Mouse (Mus musculus) heart, adult 11 months (tissue): Measurements from ENCODE around the gene Rmnd5b.
"Not testable (repeated sequence)": the region's sequence is repeated elsewhere in the genome, so short reads cannot be mapped to it uniquely, and the experiment has no call there.

Experiments used
- DNase-seq: peaks from one replicate; pipeline ENCODE4 v3.0.0; 2022

Rmnd5b gene

DNA sequence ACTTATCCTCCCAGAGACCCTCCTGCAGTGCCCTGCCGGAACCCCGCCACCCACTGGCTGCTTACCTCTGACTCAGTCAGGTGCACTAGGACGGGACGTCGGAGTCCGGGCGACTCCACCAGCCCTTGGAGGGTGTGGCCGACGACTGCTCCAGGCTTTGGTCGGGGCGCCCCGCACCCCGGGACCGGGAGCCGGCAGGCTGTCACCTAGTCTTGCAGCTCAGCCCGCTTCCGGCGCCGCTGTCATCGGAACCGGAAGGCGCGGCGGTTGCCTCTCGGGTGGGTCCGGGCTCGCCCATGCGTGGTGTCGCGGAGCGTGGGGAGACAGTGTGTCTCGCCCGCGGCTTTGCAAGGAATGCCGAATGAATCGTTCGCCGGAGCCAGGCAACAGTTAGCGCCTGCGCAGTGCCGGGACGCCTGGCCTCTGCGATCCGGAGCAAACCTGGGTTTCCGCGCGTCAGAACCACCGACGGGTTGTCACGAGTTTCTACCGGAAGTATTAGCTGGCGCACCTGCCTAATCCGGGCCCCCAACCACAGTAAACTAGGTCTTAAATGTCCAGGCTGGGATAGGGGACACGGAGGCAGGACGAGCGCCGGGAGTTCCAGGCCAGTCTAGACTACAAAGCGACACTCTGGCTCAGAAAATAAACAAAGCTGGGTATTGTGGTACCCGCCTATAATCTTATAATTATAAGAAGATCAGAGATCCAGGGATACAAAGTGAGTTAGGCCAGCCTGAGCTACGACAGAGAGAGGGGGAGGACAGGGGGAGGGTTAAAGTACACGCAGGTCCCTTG is at the start of gene Rmnd5b:
Gene Rmnd5b (minus strand): TSS at position 372 of the 798 bp plus-strand sequence.
- DNase-seq = peak; percentile 99

DNA sequence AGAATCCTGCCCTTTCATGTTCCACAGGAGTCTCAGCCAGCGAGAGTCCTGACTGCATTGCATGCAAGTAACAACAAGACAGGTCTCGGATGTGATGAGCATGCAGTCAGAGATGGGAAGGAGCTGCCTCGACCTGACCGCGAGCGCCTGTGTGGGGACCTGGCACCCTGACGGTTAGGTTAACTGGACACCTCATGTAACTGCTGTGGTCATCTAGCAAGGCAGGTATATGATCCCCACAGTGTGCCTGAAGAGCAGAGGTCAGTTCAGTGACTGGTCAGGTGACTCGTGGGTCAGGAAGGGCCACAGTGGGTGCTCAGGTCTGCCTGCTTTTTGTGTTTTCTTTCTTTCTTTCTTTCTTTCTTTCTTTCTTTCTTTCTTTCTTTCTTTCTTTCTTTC is 46.3 kb upstream of the Rmnd5b start:
- peak; percentile 58 for DNase-seq

DNA sequence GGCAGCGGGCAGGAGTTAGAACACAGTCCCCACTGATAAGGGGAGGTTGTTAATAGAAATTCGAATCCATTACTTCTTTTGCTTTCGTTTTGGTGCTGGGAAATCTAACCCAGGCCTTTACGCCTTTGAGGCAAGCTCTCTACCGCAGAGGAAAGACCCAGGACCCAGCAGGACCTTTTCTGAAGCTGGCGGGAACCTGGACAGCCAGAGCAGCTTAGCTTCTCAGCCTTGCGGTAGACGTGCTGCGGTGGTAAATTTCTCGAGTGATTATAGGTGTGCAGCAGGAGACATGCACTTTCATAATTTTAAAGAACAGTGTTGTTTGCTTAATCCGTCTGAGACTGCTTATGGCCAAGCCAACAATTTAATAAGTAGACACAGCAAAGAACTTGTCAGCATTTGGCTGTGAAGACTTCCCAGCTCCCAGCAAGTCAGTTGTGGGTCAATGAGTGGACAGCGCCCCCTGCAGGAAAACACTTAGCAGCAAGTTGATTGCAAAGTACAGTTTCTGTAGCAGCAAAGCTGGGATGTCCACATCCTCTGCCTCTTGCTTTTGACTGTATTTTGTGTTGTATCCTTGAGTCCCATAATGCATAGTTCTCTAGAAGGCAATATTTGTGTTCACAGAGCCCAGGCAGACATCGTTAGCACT is 45.8 kb upstream of the Rmnd5b start:
- DNase-seq = peak; percentile 95

DNA sequence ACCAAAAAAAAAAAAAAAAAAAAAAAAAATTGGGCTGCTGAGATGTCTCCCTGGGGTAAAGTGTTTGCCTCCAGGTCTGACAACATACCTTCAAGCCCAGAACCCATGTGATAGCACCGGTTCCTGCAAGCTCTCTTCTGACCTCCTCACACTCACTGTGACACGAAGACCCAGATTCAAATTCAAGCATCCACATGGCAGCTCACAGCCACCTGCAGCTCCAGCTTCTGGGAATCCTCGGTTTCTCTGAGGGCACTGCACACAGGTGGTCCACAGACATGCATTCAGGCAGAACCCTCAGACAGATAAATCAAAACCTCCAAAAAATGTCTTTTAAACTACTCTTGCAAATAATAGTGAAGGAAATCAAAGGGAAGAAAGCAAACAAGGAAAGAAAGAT is 43.8 kb upstream of the Rmnd5b start:
- peak; percentile 76 for DNase-seq

DNA sequence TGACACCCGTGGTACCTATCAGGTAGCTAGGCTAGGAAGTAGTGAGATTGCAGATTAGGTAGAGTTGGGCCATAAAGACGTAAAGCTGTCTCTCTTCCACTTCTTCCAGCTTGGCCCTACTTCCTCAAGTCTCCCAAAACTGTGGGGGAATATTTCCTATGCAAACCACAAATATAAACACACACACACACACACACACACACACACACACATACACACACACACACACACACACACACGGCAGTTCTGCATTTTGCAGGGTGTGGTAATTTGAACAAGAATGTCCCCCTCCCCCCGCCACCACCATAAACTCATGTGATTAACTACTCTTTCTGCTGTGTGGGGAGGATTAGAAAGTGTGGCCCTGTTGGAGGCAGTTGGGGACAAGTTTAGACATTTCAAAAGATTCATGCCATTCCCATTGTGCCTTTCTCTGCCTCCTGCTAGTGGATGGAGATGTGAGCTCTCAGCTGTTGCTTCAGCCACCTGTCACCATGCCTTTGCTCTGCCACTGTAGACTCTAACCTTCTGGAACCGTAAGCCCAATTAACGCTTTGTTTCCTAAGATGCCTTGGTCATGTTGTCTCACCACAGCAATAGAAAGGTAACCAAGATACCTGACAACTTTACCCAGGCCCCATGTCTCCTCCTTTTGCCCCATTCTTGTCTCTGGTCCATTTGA is 42.2 kb upstream of the Rmnd5b start:
- DNase-seq = peak; percentile 88

DNA sequence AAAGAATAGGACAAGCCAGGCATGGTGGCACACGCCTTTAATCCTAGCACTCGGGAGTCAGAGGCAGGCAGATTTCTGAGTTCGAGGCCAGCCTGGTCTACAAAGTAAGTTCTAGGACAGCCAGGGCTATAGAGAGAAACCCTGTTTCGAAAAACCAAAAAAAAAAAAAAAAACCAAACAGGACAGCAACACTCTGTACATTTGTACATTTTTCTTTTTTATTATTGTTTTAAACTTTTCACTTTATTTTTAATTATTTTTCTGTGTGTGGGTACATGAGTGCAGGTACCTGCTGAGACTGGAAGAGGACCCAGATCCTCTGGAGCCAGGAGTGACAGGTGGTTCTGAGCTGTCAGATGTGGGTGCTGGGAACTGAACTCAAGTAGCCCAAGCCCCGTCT is 39.7 kb upstream of the Rmnd5b start:
- no peak for DNase-seq

- DNase-seq = peak; percentile 85
Observed at GRCm38 (mm10) chr11:51673291-51673690, 37.6 kb upstream of the Rmnd5b start.

GRCm38 (mm10) chr11:51671376-51671775 is 35.7 kb upstream of the Rmnd5b start:
- DNase-seq = peak; percentile 77

DNA sequence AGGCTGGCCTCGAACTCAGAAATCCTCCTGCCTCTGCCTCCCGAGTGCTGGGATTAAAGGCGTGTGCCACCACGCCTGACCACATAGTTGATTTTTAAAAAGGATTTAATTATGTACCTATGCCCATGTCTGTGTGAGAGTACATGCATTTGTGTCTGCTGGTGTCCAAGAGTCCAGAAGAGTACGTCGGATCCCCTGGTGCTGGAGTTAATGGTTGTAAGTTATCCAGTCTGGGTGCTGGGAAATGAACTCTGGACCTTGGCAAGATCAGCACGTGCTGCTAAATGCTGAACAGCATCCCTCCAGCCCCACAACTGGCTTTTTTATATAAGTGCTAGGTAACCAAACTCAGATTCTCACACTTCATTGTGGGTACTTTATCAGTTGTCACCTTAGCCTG is 35.1 kb upstream of the Rmnd5b start:
- DNase-seq = peak; percentile 68

DNA sequence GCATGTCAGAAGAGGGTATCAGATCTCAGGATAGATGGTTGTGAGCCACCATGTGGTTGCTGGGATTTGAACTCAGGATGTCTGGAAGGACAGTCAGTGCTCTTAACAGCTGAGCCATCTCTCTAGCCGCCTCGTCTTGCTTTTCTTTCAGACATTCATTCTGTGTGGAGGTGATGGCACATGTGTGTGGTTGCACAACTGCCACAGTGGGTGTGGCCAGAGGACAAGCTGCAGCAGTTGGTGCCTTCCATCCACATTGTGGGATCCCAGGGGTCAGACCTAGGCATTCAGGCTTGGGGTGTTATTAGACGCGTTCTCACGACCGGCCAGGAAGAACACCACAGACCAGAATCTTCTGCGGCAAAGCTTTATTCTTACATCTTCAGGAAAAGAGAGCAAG is 29.1 kb upstream of the Rmnd5b start:
- not testable (repeated sequence) for DNase-seq

DNA sequence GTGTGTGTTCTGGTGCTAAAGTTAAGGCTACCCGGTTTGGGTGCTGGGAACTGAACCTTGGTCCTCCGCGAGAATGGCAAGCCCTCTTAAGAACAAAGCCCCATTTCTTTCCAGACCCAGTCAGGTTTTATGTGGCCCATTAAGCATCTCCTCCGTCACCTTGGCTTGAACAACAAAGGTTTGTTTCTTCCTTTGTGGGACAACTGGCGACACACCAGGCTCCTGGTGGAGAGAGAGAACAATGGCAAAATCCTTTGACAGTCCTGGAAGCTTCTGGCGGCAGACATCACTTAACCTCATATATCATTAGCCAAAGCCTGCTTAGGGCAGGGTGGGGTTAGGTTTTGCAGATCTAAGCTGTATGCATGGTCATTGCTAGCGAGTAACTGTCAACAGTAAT is 26.9 kb upstream of the Rmnd5b start:
- peak; percentile 81 for DNase-seq

DNA sequence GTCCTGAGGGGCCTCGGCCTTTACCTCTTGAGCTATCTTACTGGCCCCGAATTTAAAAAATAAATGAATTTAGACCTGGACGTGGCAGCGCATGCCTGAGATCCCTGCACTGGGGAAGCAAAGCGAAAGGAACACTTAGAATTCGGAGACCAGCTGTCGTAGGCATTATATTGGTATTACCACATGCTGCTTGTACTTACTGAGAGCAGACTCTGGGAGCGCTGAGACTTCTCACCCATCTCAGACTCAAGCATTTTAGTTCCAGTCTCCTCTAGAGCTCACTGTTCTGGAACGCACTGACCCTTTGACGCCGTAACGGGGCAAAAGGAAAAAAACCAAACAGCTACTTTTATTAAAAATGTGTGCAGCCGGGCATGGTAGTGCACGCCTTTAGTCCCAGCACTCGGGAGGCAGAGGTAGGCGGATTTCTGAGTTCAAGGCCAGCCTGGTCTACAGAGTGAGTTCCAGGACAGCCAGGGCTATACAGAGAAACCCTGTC is 26.2 kb upstream of the Rmnd5b start:
- DNase-seq = no peak

GRCm38 (mm10) chr11:51658705-51659104 is 23.0 kb upstream of the Rmnd5b start:
- DNase-seq = peak; percentile 97

GRCm38 (mm10) chr11:51658291-51658690 is 22.6 kb upstream of the Rmnd5b start:
- DNase-seq = no peak

DNA sequence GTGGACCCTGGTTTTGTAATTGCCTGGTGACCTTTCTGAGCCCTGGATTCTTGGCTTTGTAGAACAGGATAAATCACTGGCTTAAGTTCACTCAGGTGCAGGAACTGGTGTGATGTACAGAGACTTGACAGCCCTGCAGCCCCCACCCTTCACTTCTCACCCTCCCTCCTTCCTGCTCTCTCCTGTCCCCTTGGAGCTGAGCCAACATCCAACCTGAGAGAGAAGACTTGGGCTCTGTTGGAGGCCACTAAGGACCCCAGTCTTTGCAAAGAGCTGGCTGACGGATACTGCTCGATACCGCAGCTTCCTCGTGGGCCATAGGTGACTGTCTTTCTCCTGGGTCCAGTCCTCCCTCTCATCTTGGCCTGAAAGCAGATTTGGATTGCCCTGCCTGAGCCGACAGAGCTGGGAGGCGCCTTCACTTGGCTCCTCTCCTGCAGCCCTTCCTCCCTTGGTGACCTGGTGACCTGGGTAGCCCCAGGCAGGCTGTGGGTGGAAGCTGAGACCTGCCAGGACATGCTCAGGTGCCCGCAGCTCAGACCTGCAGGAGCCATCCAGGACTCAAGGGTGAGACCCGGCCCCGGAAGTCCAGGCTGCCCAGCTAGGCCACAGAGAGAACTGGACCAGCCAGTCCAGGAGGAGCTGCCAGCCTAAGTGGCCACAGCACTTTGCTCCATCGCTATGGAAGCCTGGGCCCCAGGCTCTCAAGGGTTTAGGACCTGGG is 21.3 kb upstream of the Rmnd5b start:
- peak; percentile 93 for DNase-seq

GRCm38 (mm10) chr11:51654891-51655290 is 19.2 kb upstream of the Rmnd5b start:
- no peak for DNase-seq

DNA sequence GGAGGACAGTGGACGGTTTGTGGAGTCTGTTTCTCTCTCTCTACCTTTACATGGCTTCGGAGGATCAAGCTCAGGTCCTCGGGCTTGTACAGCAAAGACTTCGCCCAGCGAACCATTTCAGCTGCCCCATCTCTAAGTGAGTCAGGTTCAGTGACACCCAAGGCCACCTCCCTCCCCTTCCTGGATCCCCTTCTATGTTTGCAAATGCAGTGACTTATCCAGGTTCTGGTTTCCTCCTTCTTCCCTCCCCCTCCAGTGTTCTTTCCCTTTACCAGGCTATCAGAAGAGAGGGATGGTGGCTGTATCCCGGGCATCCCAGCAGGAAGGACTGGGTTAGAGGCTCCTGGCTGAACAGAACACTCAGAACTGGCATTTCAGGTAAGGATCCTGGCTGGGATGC is 18.0 kb upstream of the Rmnd5b start:
- DNase-seq = no peak

- DNase-seq = no peak
Observed at GRCm38 (mm10) chr11:51652889-51653418, 17.3 kb upstream of the Rmnd5b start.

- peak; percentile 98 for DNase-seq
Observed at GRCm38 (mm10) chr11:51650691-51651515, 15.2 kb upstream of the Rmnd5b start, which contains the start of the genes N4bp3 and D930048N14Rik. Gene N4bp3, minus strand, starts transcription at chr11:51650842. Gene D930048N14Rik, plus strand, starts transcription at chr11:51650954.

GRCm38 (mm10) chr11:51650261-51650660 is 14.6 kb upstream of the Rmnd5b start:
- DNase-seq = peak; percentile 96

DNA sequence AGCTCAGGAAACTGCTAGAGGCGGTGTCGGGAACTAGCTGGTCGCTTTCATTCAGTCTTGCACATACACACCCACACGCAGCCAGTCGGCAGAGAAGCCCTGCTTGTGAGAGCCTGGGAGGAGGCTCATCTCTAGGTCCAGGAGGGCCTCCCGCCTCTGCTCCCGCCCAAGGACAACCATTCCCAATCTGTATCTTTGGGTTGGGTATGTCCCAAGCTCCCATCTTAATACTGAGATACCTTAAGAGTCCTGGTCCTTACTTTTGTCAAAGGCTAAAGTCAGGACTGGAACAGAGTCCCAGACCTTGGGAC is 14.1 kb upstream of the Rmnd5b start:
- peak; percentile 94 for DNase-seq
